Comparison of ENCODE assay signal across 8 mouse cellular contexts in the genomic region with DNA sequence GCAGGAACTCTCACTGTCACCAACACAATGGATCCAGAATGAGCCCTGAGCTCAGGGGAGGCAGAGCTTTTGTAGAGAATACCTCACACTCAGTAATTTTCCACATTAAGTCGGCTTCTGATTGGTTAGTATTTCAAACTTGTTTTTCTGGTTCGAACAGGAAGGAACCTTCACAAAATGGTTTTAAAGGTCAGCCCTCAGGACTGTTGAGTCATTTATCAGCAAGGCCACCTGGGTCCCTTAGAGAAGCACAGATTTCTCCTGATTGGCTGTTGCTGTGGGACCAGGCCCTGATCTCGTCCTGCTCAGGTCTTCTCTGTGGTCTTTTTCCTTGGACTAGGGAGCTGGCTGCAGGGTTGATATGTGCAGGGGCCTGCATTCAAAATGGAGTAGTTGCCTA. TPM values are rescaled to one million over a fixed set of nuclear protein-coding genes. Genes with fewer than 3 reads are reported as not detected.
DNase-seq lines count a peak whose midpoint lies in the region; ATAC-seq and TF ChIP-seq lines count a peak whose summit lies in the region.

No protein-coding gene starts in this region.

- 21% methylated on average over 3 of the region's 3 CpGs for WGBS in liver, embryonic 16.5 days (ENCODE audit: insufficient replicate concordance)
- WGBS in midbrain, embryonic 11.5 days: 69% methylated on average over 3 of the region's 3 CpGs

- H3K4me1 ChIP-seq in liver, embryonic 16.5 days (ENCODE audit: control insufficient read depth, low read depth, low read length): no peaks in the 10 kb centered on the region
- no peaks in the 10 kb centered on the region for H3K4me1 ChIP-seq in midbrain, embryonic 11.5 days (ENCODE audit: control insufficient read depth, insufficient read depth, low read length)

- H3K27me3 ChIP-seq in liver, embryonic 16.5 days (ENCODE audit: control insufficient read depth, insufficient read depth, low read depth, low read length): no peaks in the 10 kb centered on the region
- H3K27me3 ChIP-seq in midbrain, embryonic 11.5 days (ENCODE audit: control insufficient read depth, insufficient read depth, low read length): no peaks in the 10 kb centered on the region

- H3K27ac ChIP-seq in gastrocnemius, adult 2 months: peak overlapping the region; percentile 46; the same call in 1 of the 2 replicates
- H3K27ac ChIP-seq in liver, embryonic 16.5 days (ENCODE audit: low read length): no peak overlapping the region
- no peak overlapping the region for H3K27ac ChIP-seq in midbrain, embryonic 11.5 days (ENCODE audit: low read depth, low read length)

- H3K4me3 ChIP-seq in gastrocnemius, adult 2 months: no peak overlapping the region
- H3K4me3 ChIP-seq in liver, embryonic 16.5 days (ENCODE audit: low read depth, low read length): no peak overlapping the region
- H3K4me3 ChIP-seq in midbrain, embryonic 11.5 days (ENCODE audit: low read depth, low read length): no peak overlapping the region

- H3K9ac ChIP-seq in liver, embryonic 16.5 days (ENCODE audit: low read depth, low read length): no peak overlapping the region
- H3K9ac ChIP-seq in midbrain, embryonic 11.5 days (ENCODE audit: low read length): no peak overlapping the region

- TF ChIP-seq CTCF in gastrocnemius, adult 2 months (IDR thresholded peaks at IDR 0.05): no peak

- ATAC-seq in liver, embryonic 16.5 days (ENCODE audit: low read depth): peak; percentile 73
- no peak for ATAC-seq in megakaryocyte, adult 5-6 weeks (ENCODE audit: poor library complexity, severe bottlenecking)
- no peak for ATAC-seq in midbrain, embryonic 11.5 days (ENCODE audit: low FRiP score)

- H3K4me2 ChIP-seq in liver, embryonic 16.5 days (ENCODE audit: low read depth, low read length): no peak overlapping the region
- H3K4me2 ChIP-seq in midbrain, embryonic 11.5 days: no peak overlapping the region

- no peaks in the 10 kb centered on the region for H3K36me3 ChIP-seq in liver, embryonic 16.5 days (ENCODE audit: control insufficient read depth, insufficient read depth)
- no peaks in the 10 kb centered on the region for H3K36me3 ChIP-seq in midbrain, embryonic 11.5 days (ENCODE audit: control insufficient read depth, insufficient read depth, low read length)

- intact Hi-C loops in gastrocnemius, adult 2 months (cut with DNase I): no loop called here
- intact Hi-C loops in gastrocnemius, postnatal 36 days (cut with DNase I): no loop called here

- no peaks in the 10 kb centered on the region for H3K9me3 ChIP-seq in liver, embryonic 16.5 days (replicated peaks; ENCODE audit: control insufficient read depth, low read length)
- no peaks in the 10 kb centered on the region for H3K9me3 ChIP-seq in midbrain, embryonic 11.5 days (ENCODE audit: control insufficient read depth, low read length)

- DNase-seq in gastrocnemius, adult 2 months: no peak
- DNase-seq in gastrocnemius, postnatal 36 days: no peak
- DNase-seq in adrenal gland, adult 18-20 months (ENCODE audit: low spot score in 2 of 2): peak; percentile 27 to 54
- peak; percentile 50 for DNase-seq in induced T-regulatory cell, adult 2 months (ENCODE audit: low read depth)
- no peak for DNase-seq in retina, embryonic 14.5 days (ENCODE audit: low spot score)
- DNase-seq in midbrain, embryonic 11.5 days (ENCODE audit: low spot score, missing footprints): no peak

RNA-seq across cellular contexts. Expression of a gene that starts 30.7 kb away (rescaled TPM):
- total RNA-seq in gastrocnemius, adult 2 months (2021): 10 to 100 TPM; 22.5 to 23.6 TPM
- total RNA-seq in gastrocnemius, postnatal 36 days (2021): 10 to 100 TPM; 17.8 to 18.8 TPM
- 10 to 100 TPM; 42.7 to 47.1 TPM for total RNA-seq in adrenal gland, adult 18-20 months (2021)
- 15.6 and 15.7 TPM in 2 replicates for polyA plus RNA-seq in liver, embryonic 16.5 days (2015; fragmentation: Nextera tagmentation; extraction: Ambion mirVana)
- total RNA-seq in megakaryocyte, adult 5-6 weeks (2015): 47.0 and 50.7 TPM in 2 replicates
- 103 and 113 TPM in 2 replicates for total RNA-seq in megakaryocyte, adult 5-6 weeks (2017)
- 39.0 and 42.6 TPM in 2 replicates for polyA plus RNA-seq in midbrain, embryonic 11.5 days (2014; fragmentation: Nextera tagmentation; extraction: Ambion mirVana)

RNA-seq across cellular contexts. Expression of a gene that starts 42.4 kb away (rescaled TPM):
- 10 to 100 TPM; 16.6 to 20.3 TPM for total RNA-seq in gastrocnemius, adult 2 months (2021)
- total RNA-seq in gastrocnemius, postnatal 36 days (2021): 10 to 100 TPM; 14.7 to 18.6 TPM
- 10 to 100 TPM; 49.0 to 83.0 TPM for total RNA-seq in adrenal gland, adult 18-20 months (2021)
- polyA plus RNA-seq in liver, embryonic 16.5 days (2015; fragmentation: Nextera tagmentation; extraction: Ambion mirVana): 9.3 and 9.5 TPM in 2 replicates
- total RNA-seq in megakaryocyte, adult 5-6 weeks (2015): 14.0 and 14.4 TPM in 2 replicates
- total RNA-seq in megakaryocyte, adult 5-6 weeks (2017): 6.8 and 7.3 TPM in 2 replicates
- polyA plus RNA-seq in midbrain, embryonic 11.5 days (2014; fragmentation: Nextera tagmentation; extraction: Ambion mirVana): 34.2 and 42.2 TPM in 2 replicates

Comparison
In these comparisons a context has a peak if more than half of its experiments do, and no peak if none do; other contexts are left out.
1. DNase-seq: peak in adrenal gland, adult 18-20 months (2 of 2) and induced T-regulatory cell, adult 2 months (single experiment); none in gastrocnemius, adult 2 months (single experiment), gastrocnemius, postnatal 36 days (0 of 2), retina, embryonic 14.5 days (single experiment) and midbrain, embryonic 11.5 days (single experiment).